In the genomic region with DNA sequence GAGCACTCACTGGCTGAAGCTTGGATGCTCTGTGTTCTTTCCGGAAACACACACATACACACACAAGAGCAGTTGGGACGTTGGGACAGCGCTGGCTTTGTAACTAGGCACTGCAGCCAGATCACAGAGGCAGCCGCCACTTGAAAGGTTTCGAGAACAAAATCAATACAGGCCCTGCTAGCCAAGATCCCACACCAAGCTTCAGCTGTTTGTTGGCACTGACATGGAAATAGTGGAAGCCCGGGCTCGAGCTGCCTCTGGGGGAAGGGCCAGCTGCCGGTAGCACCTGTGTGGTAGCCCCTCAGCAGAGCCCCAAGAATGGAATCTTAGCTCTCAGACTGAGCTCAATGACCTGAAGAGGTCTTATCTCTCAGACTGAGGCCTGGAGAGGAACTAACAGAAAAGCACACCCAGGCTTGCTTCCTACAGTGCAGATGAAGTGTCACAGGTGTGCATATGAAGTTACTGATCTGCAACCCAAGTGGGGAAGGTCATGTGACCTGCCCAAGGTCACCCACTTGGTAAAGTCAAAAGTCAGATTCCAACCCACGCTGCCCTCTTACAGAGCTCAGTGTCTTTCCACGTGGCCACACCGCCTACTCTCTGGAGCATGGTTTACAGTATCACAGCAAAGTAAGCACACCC, we compare ENCODE assay signal across 9 mouse cellular contexts.
DNase-seq lines count a peak whose midpoint lies in the region; ATAC-seq and TF ChIP-seq lines count a peak whose summit lies in the region.
"Had no signal": no experiment of that assay in that cellular context is flagged by ENCODE, and none has a peak within 500 bp of the region (broad histone marks: within the 10 kb centered on the region; RNA-seq: fewer than 3 reads in every experiment).

No protein-coding gene starts in this region.

- peak; percentile 16 for DNase-seq in cerebellum, adult 9-10 months
- no peak for DNase-seq in cerebellum, adult 11 months
- peak; percentile 11 for DNase-seq in cerebellum, adult 9-11 months
- DNase-seq in left cerebral cortex, adult 9 months (ENCODE audit: low spot score in 2 of 2): peak; percentile 8 to 35
- no peak for DNase-seq in spleen, postnatal 36 days (ENCODE audit: low spot score in 2 of 2)
- no peak for DNase-seq in kidney, adult 2 months
- DNase-seq in spleen, adult 12 weeks (ENCODE audit: low spot score): no peak

- 0 out of 2 replicates have a peak, but pooled peaks cover 4% of the 10 kb centered on the region for H3K27me3 ChIP-seq in midbrain, embryonic 15.5 days (replicated peaks)
- no peaks in the 10 kb centered on the region for H3K27me3 ChIP-seq in kidney, adult 2 months (replicated peaks; ENCODE audit: control insufficient read depth, insufficient read depth, low read length)
- H3K27me3 ChIP-seq: heart, embryonic 12.5 days had no signal

- no peaks in the 10 kb centered on the region for H3K9me3 ChIP-seq in midbrain, embryonic 15.5 days

- no peak for TF ChIP-seq POLR2A in kidney, adult 2 months (IDR thresholded peaks at IDR 0.05; ENCODE audit: low read depth, low read length)

- peak; percentile 41; the same call in 1 of the 2 replicates for ATAC-seq in midbrain, embryonic 15.5 days (replicated peaks)

- H3K9ac ChIP-seq in midbrain, embryonic 15.5 days: no peak overlapping the region
- H3K9ac ChIP-seq: heart, embryonic 12.5 days had no signal

- H3K27ac ChIP-seq in midbrain, embryonic 15.5 days: no peak overlapping the region
- no peak overlapping the region for H3K27ac ChIP-seq in kidney, adult 2 months (ENCODE audit: insufficient read depth, low read depth, low read length)

- TF ChIP-seq CTCF in kidney, adult 2 months (conservative IDR thresholded peaks at IDR 0.05; ENCODE audit: insufficient read depth, insufficient read length, low read depth, low read length): no peak

- H3K36me3 ChIP-seq in midbrain, embryonic 15.5 days (replicated peaks): no peaks in the 10 kb centered on the region
- H3K36me3 ChIP-seq in kidney, adult 2 months (ENCODE audit: control insufficient read depth, insufficient read depth, low read length): no peaks in the 10 kb centered on the region

- WGBS in midbrain, embryonic 15.5 days: 67% methylated on average over 11 of the region's 11 CpGs
- WGBS in kidney, adult 2 months: 66% methylated on average over 11 of the region's 11 CpGs

- H3K4me3 ChIP-seq in midbrain, embryonic 15.5 days: no peak overlapping the region
- H3K4me3 ChIP-seq in kidney, adult 2 months (ENCODE audit: insufficient read depth, low read depth, low read length): no peak overlapping the region
- H3K4me3 ChIP-seq: heart, embryonic 12.5 days had no signal

- peaks cover 6% of the 10 kb centered on the region; the same call in 1 of the 2 replicates for H3K4me1 ChIP-seq in midbrain, embryonic 15.5 days
- H3K4me1 ChIP-seq in kidney, adult 2 months (ENCODE audit: control insufficient read depth, insufficient read depth, low read length): no peaks in the 10 kb centered on the region

- no peak overlapping the region for H3K4me2 ChIP-seq in midbrain, embryonic 15.5 days
- H3K4me2 ChIP-seq: heart, embryonic 12.5 days had no signal

Comparison
In these comparisons a context has a peak if more than half of its experiments do, and no peak if none do; other contexts are left out.
1. DNase-seq: peak in cerebellum, adult 9-10 months (single experiment), cerebellum, adult 9-11 months (single experiment) and left cerebral cortex, adult 9 months (2 of 2); none in cerebellum, adult 11 months (single experiment), spleen, postnatal 36 days (0 of 2), kidney, adult 2 months (single experiment) and spleen, adult 12 weeks (single experiment).